Mouse (Mus musculus): ENCODE results near the gene Pin1rt1.

The Pin1rt1 gene

DNA sequence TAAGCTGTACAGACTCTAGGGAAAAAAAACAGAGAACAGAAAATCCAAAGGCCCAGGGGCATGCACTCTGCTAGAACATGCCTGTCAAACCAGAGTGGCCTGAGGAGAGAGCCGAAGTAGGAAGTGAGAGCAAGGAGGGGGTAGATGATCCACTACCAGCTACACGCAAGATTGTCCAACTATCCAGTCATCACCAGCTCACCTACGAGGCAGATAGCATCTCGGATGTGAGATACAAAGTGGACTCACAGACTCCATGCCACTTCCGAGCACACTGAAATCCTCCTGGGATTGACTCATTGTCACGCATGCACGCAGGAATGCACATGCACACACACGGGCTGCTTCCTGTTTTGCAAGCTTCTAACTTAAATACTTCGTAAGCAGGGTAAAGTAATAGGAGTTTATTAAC lies 15.9 kb upstream of the Pin1rt1 start:
- POLR2A ChIA-PET, result interaction anchor here (0.6 to 5.2 kb wide), 28 partner anchors 7 to 301 kb away, joined by 3 to 89 read pairs (median 4); partner anchors contain the start of genes Depdc7 (in 3 of the 4), Cstf3 (in 2 of the 4), Tcp11l1 (in 2 of the 4) and Pin1rt1 (in 1 of the 4)
- CTCF ChIA-PET, result interaction anchor here in 1 of 4 experiments (1.7 kb wide), 1 partner anchor 47 kb away, joined by 4 read pairs; no protein-coding TSS in a partner anchor

DNA sequence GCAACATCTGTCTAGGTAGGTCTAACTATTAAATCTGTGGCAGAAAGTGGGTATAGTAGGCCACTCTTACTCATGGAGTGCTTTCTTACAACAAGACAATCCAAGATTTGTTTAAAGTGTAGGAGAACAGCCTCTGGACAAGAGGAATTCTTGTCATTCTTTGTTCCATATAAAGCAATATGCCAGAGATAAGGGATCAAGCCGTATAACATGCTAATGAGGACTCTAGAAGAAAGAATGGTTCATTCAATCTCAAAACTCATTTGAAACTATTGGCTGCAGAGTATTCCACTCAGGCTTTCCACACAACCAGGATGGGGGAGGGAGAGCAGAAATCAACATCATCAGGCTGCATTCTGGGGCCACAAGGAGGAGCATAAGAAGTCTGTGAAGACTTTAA lies 11.2 kb upstream of the Pin1rt1 start:
- CTCF ChIA-PET, result interaction anchor here in 1 of 4 experiments (1.2 kb wide), 1 partner anchor 42 kb away, joined by 4 read pairs; no protein-coding TSS in a partner anchor
- POLR2A ChIA-PET, result interaction anchor here in 2 of 4 experiments (1.1 to 4.6 kb wide), 7 partner anchors 8 to 16 kb away, joined by 3 to 22 read pairs (median 3); partner anchors contain the start of genes Tcp11l1 (in 2 of the 2), Depdc7 (in 1 of the 2) and Pin1rt1 (in 1 of the 2)

DNA sequence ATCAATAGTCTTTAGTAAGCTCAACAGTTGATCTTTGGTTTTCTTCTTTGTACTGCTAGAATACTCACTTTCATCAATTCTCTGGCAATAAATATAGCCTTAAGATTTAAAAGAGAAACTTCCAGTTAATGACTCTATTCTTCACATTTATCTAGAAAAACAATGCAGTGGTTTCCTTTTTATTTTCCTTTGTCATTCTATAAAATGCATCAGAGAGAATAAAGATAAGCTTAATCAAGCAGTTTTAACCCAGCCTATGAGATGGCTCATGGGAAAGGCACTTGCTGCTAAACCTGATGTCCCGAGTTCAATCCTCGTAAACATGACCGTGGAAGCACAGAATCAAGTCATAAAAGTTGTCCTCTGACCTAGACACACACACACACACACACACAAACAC lies 5.8 kb upstream of the Pin1rt1 start:
- POLR2A ChIA-PET, result interaction anchor here in 3 of 4 experiments (1.0 to 1.3 kb wide), 3 partner anchors 14 to 44 kb away, joined by 3 read pairs; partner anchors contain the start of gene Depdc7 (in 1 of the 3)
- CTCF ChIA-PET, result interaction anchor here in 1 of 4 experiments (1.3 to 1.5 kb wide), 2 partner anchors 37 kb away, joined by 3 read pairs; no protein-coding TSS in a partner anchor

DNA sequence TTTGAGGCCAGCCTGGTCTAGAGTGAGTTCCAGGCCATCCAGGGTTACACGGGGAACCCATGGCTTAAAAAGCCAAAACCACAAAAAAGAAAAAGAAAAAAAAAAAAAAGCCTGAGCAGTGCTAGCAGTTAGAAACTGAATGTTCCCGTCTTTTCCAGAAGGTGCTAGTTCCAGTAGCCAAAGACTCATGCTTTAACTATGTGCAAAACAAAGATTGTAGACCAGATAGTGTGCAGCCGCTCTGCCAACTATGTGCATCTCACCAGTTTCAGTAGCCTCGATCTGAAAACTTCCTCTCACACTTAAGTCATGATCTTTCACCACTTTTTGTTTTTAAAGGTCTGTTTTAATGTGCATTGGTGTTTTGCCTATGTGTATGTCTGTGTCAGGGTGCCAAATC lies 1.6 kb upstream of the Pin1rt1 start:
- CTCF ChIA-PET, result no interaction called here
- POLR2A ChIA-PET, result interaction anchor here in 2 of 4 experiments (1.6 to 1.7 kb wide), 2 partner anchors 10 to 24 kb away, joined by 3 to 6 read pairs; no protein-coding TSS in a partner anchor

DNA sequence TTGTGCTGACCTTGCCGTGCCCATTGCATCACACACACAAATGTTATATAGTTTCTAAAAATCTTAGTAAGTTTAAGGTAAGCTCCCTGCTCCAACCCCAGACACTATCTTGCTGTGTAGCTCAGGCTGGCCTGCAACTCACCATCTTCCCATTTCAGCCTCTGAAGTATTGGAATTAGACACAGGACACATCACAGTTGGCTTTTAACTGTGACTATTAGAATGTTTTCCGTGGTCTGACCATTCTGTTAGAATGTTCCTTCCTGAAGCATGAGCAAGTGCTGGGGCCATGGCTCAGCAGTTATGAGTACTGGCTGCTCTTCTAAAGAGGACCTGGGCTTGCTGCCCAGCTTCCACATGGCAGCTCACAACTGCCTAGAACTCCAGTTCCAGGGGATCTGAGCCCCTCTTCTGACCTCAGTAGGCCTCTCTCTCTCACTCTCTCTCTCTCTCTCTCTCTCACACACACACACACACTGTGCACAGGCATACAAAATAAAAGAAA lies 1.1 kb upstream of the Pin1rt1 start:
- CTCF ChIA-PET, result interaction anchor here in 1 of 4 experiments (1.3 kb wide), 1 partner anchor 32 kb away, joined by 3 read pairs; no protein-coding TSS in a partner anchor

DNA sequence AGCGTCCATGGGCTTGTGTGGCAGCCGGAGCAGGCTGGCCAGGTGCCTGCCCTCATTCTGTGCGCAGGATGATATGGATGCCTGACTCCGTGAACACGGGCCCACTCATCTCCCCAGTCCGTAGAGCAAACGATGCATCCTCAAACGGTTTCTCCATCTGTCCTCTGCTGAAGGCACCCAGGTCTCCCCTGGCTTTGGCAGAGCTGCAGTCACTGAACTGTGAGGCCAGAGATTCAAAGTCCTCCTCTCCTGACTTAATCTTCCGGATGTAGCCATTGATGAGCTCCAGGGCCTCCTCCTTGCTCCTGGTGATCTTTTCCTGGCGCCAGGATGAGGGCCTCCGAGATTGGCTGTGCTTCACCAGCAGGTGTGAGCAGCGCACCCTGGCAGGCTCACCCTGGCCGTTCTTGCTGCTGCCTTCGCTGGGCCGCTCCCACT lies 1.9 kb downstream of the Pin1rt1 start:
- CTCF ChIA-PET, result interaction anchor here in 2 of 4 experiments (0.9 to 1.0 kb wide), 2 partner anchors 29 kb away, joined by 5 to 7 read pairs; no protein-coding TSS in a partner anchor
- POLR2A ChIA-PET, result interaction anchor here in 2 of 4 experiments (0.5 to 2.1 kb wide), 11 partner anchors 9 to 726 kb away, joined by 3 to 15 read pairs (median 3); partner anchors contain the start of gene Depdc7 (in 2 of the 2)

More for the DNA sequence above, 1.1 kb upstream of the Pin1rt1 start:
- POLR2A ChIA-PET, result interaction anchor here in 2 of 4 experiments (0.9 to 1.6 kb wide), 5 partner anchors 11 to 127 kb away, joined by 3 read pairs; partner anchors contain the start of gene Cstf3 (in 1 of the 2)

DNA sequence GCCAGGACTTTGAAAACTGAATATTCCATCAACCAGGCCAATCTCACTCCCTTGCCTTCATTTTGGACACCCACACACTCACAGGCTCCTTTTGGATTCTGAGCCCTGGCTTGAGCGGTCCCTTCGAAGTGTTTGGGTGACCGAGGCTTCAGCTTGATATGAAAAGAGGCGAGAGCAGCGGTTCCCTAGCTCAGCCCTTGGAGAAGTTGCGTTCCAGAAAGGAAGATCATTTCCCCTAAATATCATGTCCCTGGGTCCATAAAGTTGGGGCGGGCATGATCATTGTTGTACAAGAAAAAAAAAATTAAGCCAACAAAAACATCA lies 3.7 kb downstream of the Pin1rt1 start:
- POLR2A ChIA-PET, result interaction anchor here (0.7 to 5.2 kb wide), 36 partner anchors 10 to 153 kb away, joined by 3 to 41 read pairs (median 3); partner anchors contain the start of genes Cstf3 (in 3 of the 4), Depdc7 (in 3 of the 4) and Prrg4 (in 2 of the 4)
- CTCF ChIA-PET, result interaction anchor here (0.7 to 2.0 kb wide), 8 partner anchors 23 to 268 kb away, joined by 3 to 10 read pairs (median 3); no protein-coding TSS in a partner anchor

DNA sequence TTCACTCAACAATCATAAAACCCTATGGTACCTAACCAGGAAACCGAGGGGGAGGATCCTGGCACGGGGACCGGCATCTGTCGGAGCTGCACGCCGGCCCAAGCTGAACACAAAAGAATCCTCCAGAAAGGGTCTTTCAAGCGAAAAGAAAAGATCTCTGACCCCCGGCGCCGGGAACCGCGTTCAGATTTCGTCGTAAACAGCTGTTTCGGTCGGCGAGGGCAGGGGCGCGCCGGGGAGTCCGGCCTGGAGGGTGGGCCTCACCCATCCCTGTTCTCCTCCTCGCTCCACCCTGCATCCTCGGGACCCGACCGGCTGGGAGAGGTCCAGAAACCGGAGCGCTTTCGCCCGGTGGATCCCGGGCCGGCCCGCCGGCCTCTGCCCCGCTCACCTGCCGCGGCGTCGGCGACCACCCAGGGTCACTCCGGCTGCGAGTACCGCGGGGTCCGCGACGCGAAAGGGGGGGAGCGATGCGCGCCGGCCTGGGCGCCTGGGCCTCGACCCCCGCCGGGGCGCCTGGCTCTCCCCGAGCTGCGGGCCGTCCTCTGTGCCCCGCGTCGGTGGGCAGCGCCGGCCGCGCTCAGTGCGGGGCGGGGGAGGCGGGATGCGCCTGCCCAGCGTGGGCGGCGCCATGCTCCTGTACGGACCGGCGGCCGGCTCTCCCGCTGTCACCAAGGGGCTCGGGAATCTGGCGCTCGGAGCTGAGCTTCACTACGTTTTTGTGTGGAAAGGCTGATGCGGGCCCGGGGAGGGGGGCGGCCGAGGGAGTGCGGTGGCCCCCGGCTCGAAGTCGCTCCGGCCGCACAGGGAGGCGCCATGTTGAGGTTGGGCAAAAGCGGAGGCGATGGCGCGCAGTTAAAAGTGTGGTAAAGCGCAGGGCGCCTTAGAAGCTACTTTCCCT lies 4.3 kb downstream of the Pin1rt1 start, which contains the start of gene Tcp11l1:
Gene Tcp11l1 (minus strand): TSS at position 585 of the 901 bp plus-strand sequence.
- ChIA-PET POLR2A (interaction anchor here (0.6 to 5.2 kb wide), 39 partner anchors 9 to 305 kb away, joined by 3 to 41 read pairs (median 3); partner anchors contain the start of genes Cstf3 (in 3 of the 4), Depdc7 (in 3 of the 4) and Prrg4 (in 1 of the 4)), CTCF (interaction anchor here (0.6 to 2.0 kb wide), 10 partner anchors 9 to 325 kb away, joined by 3 to 11 read pairs (median 5); no protein-coding TSS in a partner anchor)

DNA sequence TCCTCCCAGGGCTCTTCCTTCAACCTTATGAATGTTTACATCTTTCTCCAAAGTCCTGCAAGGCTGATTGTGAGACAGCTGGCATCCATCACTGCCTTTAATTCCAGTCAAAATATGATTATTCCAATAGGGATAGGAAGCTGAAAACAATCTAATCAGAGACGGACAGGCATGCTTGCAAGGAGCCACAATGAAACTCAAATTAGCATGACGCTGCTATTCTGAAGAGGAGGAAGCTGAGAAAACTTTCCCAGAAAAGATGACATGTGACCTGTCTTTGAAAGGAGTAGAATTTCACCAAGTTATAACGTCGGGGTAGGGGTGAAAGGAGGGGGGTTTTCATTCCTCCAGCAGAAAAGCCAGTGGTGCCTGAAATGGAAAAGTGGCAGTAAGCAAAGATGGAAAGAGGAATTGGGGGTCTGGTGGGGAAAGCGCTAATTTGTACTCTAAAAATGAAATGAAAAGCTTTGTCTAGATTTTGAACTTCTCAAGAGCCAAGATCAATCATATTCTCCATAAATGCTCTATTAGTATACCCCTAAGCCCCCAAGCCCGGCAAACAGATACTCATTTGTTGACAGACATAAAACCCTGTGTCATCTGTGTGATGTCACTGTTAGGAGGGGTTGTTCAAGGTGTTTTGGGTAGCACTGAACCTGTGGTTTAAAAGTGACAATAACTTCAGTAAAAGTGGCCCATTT lies 5.4 kb downstream of the Pin1rt1 start:
- CTCF ChIA-PET, result interaction anchor here (0.6 to 2.0 kb wide), 6 partner anchors 25 to 324 kb away, joined by 4 to 10 read pairs (median 5); no protein-coding TSS in a partner anchor
- POLR2A ChIA-PET, result interaction anchor here in 3 of 4 experiments (0.6 to 5.2 kb wide), 16 partner anchors 10 to 306 kb away, joined by 3 to 41 read pairs (median 4); partner anchors contain the start of genes Cstf3 (in 1 of the 3) and Depdc7 (in 1 of the 3)

DNA sequence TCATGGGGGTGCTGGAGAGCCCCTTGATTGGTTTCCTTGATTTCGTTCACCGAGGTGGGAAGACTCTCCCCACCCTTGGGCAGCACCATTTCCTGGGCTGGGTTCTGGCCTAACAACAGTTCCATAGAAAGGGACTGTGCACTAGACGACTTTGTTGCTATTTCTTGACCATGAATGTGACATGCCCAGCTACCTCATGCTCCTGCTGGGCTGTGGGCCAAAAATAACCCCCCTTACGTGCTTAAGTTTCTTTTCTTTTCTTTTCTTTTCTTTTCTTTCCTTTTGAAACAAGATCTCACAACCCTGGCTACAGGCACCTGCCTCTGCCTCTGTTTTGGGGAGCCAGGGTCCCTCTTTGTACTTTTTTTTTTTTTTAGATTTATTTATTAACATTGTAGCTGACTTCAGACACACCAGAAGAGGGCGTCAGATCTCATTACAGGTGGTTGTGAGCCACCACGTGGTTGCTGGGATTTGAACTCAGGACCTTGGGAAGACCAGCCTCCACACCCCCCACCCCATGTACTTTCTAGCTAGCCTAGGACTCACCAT lies 6.3 kb downstream of the Pin1rt1 start:
- ChIA-PET CTCF (interaction anchor here (0.6 to 1.9 kb wide), 7 partner anchors 13 to 625 kb away, joined by 3 to 9 read pairs (median 4); no protein-coding TSS in a partner anchor), POLR2A (interaction anchor here in 3 of 4 experiments (0.7 to 5.2 kb wide), 6 partner anchors 10 to 41 kb away, joined by 3 to 41 read pairs (median 4); partner anchors contain the start of gene Depdc7 (in 1 of the 3))

DNA sequence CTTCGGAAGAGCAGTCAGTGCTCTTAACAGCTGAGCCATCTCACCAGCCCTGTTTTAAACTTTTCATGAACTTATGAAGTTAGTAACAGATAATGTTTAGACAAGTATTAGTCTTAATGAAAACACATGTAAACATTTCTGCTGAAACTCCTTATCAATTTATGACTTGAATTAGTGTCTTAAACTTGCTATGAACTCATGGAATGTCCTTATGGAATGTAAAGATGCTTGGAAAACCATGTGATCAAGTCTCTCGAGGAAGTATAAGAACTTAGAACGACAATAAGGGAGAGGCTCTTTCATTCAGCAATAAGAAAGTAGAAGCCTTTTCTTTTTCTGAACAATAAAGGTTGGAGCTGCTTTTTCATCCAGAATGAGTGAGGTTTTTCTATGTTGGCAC lies 11.8 kb downstream of the Pin1rt1 start:
- POLR2A ChIA-PET, result no interaction called here

DNA sequence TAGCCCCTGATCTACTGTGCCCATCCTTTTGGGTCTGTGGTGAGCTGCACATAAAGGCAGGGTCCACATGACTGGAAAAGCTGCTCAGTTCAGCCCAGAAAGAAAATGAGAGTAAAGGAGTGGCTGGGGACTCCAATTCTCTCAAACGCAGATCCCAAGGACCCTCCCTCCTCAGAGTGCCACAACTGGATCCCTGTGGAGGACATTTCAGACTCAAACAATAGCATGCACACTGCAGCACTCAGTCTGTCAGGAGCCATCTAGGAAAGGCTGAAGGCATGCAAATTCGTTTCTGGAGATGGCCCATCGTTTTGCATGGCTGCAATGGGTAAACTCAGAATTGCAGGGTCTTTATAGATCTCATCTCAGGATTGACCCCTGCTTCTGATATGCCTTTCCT lies 13.0 kb downstream of the Pin1rt1 start:
- POLR2A ChIA-PET, result interaction anchor here in 2 of 4 experiments (0.6 to 7.3 kb wide), 12 partner anchors 7 to 30 kb away, joined by 3 to 41 read pairs (median 3); partner anchors contain the start of gene Tcp11l1 (in 1 of the 2)
- CTCF ChIA-PET, result interaction anchor here in 1 of 4 experiments (1.1 kb wide), 1 partner anchor 18 kb away, joined by 3 read pairs; no protein-coding TSS in a partner anchor

More for the DNA sequence above, 11.8 kb downstream of the Pin1rt1 start:
- CTCF ChIA-PET, result interaction anchor here in 2 of 4 experiments (0.6 to 1.9 kb wide), 2 partner anchors 19 to 49 kb away, joined by 4 to 5 read pairs; no protein-coding TSS in a partner anchor

DNA sequence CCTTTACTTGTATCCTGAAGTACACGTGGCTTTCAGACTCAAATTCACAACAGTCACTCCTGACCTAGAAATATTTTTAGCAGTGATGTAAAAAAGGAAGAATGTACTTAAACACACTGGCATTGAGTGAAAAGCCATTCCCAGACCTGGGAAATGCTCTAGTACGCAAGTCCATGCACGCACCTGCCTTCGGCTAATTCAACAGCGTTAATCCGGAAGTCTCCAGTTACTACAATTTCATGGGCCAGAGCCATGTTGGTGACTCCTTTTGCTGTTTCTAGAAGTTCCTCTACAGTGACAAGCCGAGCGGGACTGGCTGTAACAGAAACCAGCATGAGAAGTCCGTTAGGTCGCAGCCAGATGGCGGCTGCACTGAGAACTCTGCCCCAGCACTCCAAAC lies 16.5 kb downstream of the Pin1rt1 start:
- CTCF ChIA-PET, result interaction anchor here in 2 of 4 experiments (1.2 to 1.7 kb wide), 1 partner anchor 14 kb away, joined by 4 to 10 read pairs; no protein-coding TSS in a partner anchor
- POLR2A ChIA-PET, result interaction anchor here in 3 of 4 experiments (0.7 to 7.3 kb wide), 7 partner anchors 8 to 111 kb away, joined by 3 to 41 read pairs (median 3); partner anchors contain the start of genes Tcp11l1 (in 2 of the 3), Depdc7 (in 1 of the 3) and Pin1rt1 (in 1 of the 3)

DNA sequence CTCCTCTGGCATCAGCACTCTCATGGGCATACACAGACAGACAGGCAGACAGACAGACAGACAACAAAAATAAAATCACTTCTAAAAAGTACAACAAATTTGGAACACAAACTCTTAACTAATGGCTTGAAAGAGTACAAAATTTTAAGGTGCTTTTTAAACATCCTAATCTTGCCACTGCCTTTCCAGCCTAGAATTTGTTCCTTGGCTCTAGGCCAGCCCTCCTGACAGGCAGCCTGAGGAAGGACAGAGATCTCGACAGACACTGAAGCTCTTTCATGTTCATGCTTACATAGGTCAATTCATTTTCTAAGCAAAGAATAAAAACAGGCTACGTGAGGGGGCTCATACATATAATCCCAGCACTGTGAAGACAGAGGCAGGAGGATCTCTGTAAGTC lies 23.6 kb downstream of the Pin1rt1 start:
- ChIA-PET POLR2A (interaction anchor here in 2 of 4 experiments (0.6 to 1.6 kb wide), 4 partner anchors 10 to 63 kb away, joined by 3 to 4 read pairs (median 3); no protein-coding TSS in a partner anchor), CTCF (no interaction called here)

DNA sequence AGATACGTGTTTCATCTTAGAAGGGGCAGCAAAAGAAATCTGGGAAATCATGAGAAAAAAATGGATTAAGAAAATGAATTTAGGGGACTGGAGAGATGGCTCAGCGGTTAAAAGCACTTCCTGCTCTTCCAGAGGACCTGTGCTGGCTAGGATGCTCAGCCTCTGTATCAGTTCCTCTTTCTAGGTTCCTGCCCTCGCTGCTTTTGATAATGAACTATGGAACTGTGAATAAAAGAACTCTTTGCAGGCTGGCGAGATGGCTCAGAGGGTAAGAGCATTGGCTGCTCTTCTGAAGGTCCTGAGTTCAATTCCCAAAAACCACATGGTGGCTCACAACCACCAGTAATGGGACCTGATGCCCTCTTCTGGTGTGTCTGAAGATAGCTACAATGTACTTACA lies 25.5 kb downstream of the Pin1rt1 start:
- CTCF ChIA-PET, result interaction anchor here in 1 of 4 experiments (0.9 kb wide), 1 partner anchor 14 kb away, joined by 3 read pairs; no protein-coding TSS in a partner anchor
- POLR2A ChIA-PET, result interaction anchor here in 2 of 4 experiments (1.1 to 1.9 kb wide), 4 partner anchors 12 to 52 kb away, joined by 3 to 7 read pairs (median 3); partner anchors contain the start of genes Depdc7 (in 1 of the 2) and Pin1rt1 (in 1 of the 2)

DNA sequence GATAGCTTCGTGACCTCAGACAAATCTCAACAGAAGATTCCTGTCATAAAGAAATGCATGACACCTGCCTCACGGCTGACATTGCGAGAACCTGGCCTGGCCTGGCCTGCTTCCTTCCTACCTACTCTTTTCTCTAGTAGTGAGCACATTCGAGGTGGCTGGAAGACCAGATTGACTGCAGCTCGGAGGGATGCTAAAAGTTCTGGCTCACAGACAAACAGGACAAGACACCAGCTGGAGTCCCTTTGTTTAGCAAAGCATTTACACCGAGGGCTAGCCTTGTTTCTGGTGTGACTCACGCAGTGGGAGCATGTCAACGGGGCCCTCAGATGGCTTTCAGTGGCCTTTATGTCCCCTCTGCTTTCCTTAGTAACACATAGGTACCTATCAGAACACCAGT lies 27.5 kb downstream of the Pin1rt1 start:
- POLR2A ChIA-PET, result interaction anchor here in 2 of 4 experiments (0.5 to 1.9 kb wide), 9 partner anchors 8 to 942 kb away, joined by 3 to 7 read pairs (median 4); partner anchors contain the start of gene Depdc7 (in 2 of the 2)
- CTCF ChIA-PET, result interaction anchor here in 2 of 4 experiments (1.1 kb wide), 2 partner anchors 65 to 89 kb away, joined by 3 to 5 read pairs; no protein-coding TSS in a partner anchor
